ENCODE assay signal across 24 mouse cellular contexts in genomic region chr1:97887511-97887910, GRCm38 (mm10).
DNase-seq lines count a peak whose midpoint lies in the region; ATAC-seq and TF ChIP-seq lines count a peak whose summit lies in the region.
"Had no signal": no experiment of that assay in that cellular context is flagged by ENCODE, and none has a peak within 500 bp of the region (broad histone marks: within the 10 kb centered on the region; RNA-seq: fewer than 3 reads in every experiment).

No protein-coding gene starts in this region.

- no peak for TF ChIP-seq POLR2A in cortical plate, adult 2 months (IDR thresholded peaks at IDR 0.05; ENCODE audit: extremely low read depth, insufficient read depth, low read length)

- intact Hi-C loops in gastrocnemius, adult 2 months (cut with DNase I), result no loop called here
- intact Hi-C loops in left cerebral cortex, adult 2 months (cut with DNase I), result no loop called here

- no peak for DNase-seq in gastrocnemius, adult 2 months
- no peak for DNase-seq in gastrocnemius, postnatal 4 days (ENCODE audit: low spot score in 2 of 2)
- DNase-seq in left cerebral cortex, adult 2 months (ENCODE audit: extremely low spot score in 1 of 2, low spot score in 2 of 2), result no peak
- no peak for DNase-seq in left cerebral cortex, adult 18-20 months (ENCODE audit: low spot score in 2 of 2)
- DNase-seq: adrenal gland, postnatal 25 days; B cell, adult 2 months; cerebellum, adult 8-10 months; cerebellum, postnatal 25 days; kidney, adult 18-20 months; kidney, postnatal 25 days; liver, embryonic 13.5 days; lung, adult 18-20 months; lung, postnatal 4 days; right cerebral cortex, postnatal 25 days; spleen, adult 18-20 months had no signal

- ATAC-seq in intestine, embryonic 16.5 days, result no peak
- ATAC-seq: inflammation-experienced regulatory T-cells, adult 6 months; lung, postnatal 0 days had no signal

- H3K4me1 ChIP-seq in cortical plate, adult 2 months (ENCODE audit: control insufficient read depth, insufficient read depth, low read length), result no peaks in the 10 kb centered on the region; the same call in none of the 2 replicates
- no peaks in the 10 kb centered on the region for H3K4me1 ChIP-seq in intestine, embryonic 16.5 days (ENCODE audit: control insufficient read depth, insufficient read depth, low read length)
- H3K4me1 ChIP-seq: kidney, embryonic 15.5 days; limb, embryonic 10.5 days; limb, embryonic 15.5 days; liver, embryonic 13.5 days; megakaryocyte, embryonic 14.5 days; midbrain, embryonic 12.5 days had no signal

- peaks cover 2% of the 10 kb centered on the region; the same call in 1 of the 2 replicates for H3K36me3 ChIP-seq in intestine, embryonic 16.5 days (ENCODE audit: control insufficient read depth, insufficient read depth, low read length)
- H3K36me3 ChIP-seq: kidney, embryonic 15.5 days; limb, embryonic 10.5 days; liver, embryonic 13.5 days; midbrain, embryonic 12.5 days had no signal

- H3K4me3 ChIP-seq in gastrocnemius, adult 2 months, result no peak overlapping the region
- H3K4me3 ChIP-seq in left cerebral cortex, adult 2 months, result no peak overlapping the region
- H3K4me3 ChIP-seq in cortical plate, adult 2 months (ENCODE audit: insufficient read depth, low read length), result no peak overlapping the region
- no peak overlapping the region for H3K4me3 ChIP-seq in intestine, embryonic 16.5 days (ENCODE audit: low read length)
- H3K4me3 ChIP-seq: kidney, embryonic 15.5 days; limb, embryonic 10.5 days; limb, embryonic 15.5 days; liver, embryonic 13.5 days; megakaryocyte, embryonic 14.5 days; midbrain, embryonic 12.5 days had no signal

- H3K4me2 ChIP-seq in intestine, embryonic 16.5 days (ENCODE audit: low read depth, low read length), result no peak overlapping the region
- H3K4me2 ChIP-seq: kidney, embryonic 15.5 days; limb, embryonic 15.5 days; liver, embryonic 13.5 days; midbrain, embryonic 12.5 days had no signal

- no peak overlapping the region for H3K9ac ChIP-seq in intestine, embryonic 16.5 days (ENCODE audit: low read depth, low read length)
- H3K9ac ChIP-seq: kidney, embryonic 15.5 days; limb, embryonic 15.5 days; liver, embryonic 13.5 days; midbrain, embryonic 12.5 days had no signal

- no peaks in the 10 kb centered on the region for H3K9me3 ChIP-seq in intestine, embryonic 16.5 days (ENCODE audit: control insufficient read depth, low read length)
- H3K9me3 ChIP-seq: kidney, embryonic 15.5 days; limb, embryonic 10.5 days; limb, embryonic 15.5 days; liver, embryonic 13.5 days; megakaryocyte, embryonic 14.5 days; midbrain, embryonic 12.5 days had no signal

- WGBS in intestine, embryonic 16.5 days, result 79% methylated on average over 9 of the region's 9 CpGs

- TF ChIP-seq CTCF in gastrocnemius, adult 2 months (IDR thresholded peaks at IDR 0.05), result no peak
- TF ChIP-seq CTCF in left cerebral cortex, adult 2 months (IDR thresholded peaks at IDR 0.05), result no peak
- no peak for TF ChIP-seq CTCF in cortical plate, adult 2 months (IDR thresholded peaks at IDR 0.05; ENCODE audit: extremely low read depth, insufficient read depth, low read length)

- H3K27me3 ChIP-seq in intestine, embryonic 16.5 days (replicated peaks; ENCODE audit: control insufficient read depth, insufficient read depth, low read length), result no peaks in the 10 kb centered on the region
- H3K27me3 ChIP-seq: kidney, embryonic 15.5 days; limb, embryonic 15.5 days; liver, embryonic 13.5 days; megakaryocyte, embryonic 14.5 days; midbrain, embryonic 12.5 days had no signal

- 0 out of 2 replicates have a peak overlapping the region, but pooled peaks have one; percentile 25 for H3K27ac ChIP-seq in gastrocnemius, adult 2 months
- H3K27ac ChIP-seq in left cerebral cortex, adult 2 months, result peak overlapping the region; percentile 40; the same call in 1 of the 2 replicates
- H3K27ac ChIP-seq in cortical plate, adult 2 months (ENCODE audit: insufficient read depth, low read length), result 0 out of 2 replicates have a peak overlapping the region, but pooled peaks have one; percentile 40
- H3K27ac ChIP-seq in intestine, embryonic 16.5 days (ENCODE audit: low read length), result no peak overlapping the region
- H3K27ac ChIP-seq: kidney, embryonic 15.5 days; limb, embryonic 10.5 days; limb, embryonic 15.5 days; liver, embryonic 13.5 days; midbrain, embryonic 12.5 days had no signal
